Mouse (Mus musculus) kidney, adult 2 months (tissue): ENCODE results near the gene Fmc1.

ENCODE experiments used
- CTCF ChIP-seq: fragments of 200-500 bp; conservative IDR thresholded peaks from 2 replicates; pipeline ENCODE4 v1.5.1; 2011; ENCODE audit warnings: low read depth, mild to moderate bottlenecking, control low read depth, low read length, moderate library complexity, mixed read lengths; ENCODE audit not compliant: insufficient read depth, insufficient read length
- POLR2A ChIP-seq: fragments of 200-500 bp; IDR thresholded peaks from one replicate; pipeline ENCODE4 v1.6.1; 2011; ENCODE audit warnings: low read depth, low read length, control low read depth

GRCm38 (mm10) chr6:38523851-38524250 lies 9.5 kb upstream of the Fmc1 start:
- TF ChIP-seq CTCF (no peak), POLR2A (no peak)
